Mouse (Mus musculus): ENCODE data around the gene Gng7. TPM values are rescaled to one million over a fixed set of nuclear protein-coding genes. Genes with fewer than 3 reads are reported as not detected.
A peak's percentile ranks its signal among the peaks of the same experiment; 100 is the strongest.

Gene Gng7
- total RNA-seq, 2 experiments from 2014 or later, result 0.57 to 0.83 TPM

DNA sequence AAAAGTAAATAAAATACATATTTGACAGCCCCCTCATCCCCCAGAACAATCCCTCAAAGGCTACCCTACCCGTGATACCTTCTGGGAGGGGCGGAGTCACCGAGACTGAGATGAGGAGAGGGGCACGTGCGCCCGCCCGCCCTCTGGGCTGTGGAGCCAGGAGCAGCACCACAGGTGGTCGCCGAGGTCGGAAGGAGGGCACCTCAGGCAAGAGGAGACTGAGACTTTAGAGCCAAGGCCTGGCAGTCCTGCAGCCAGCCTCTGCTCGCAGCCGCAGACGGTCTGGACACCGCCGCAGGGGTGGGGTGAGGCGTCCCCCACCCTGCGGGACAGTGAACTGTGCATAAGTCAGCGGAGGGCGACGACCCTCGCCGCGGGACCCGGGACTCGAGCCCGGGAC is 83.0 kb downstream of the Gng7 start:
- no peak for ATAC-seq (replicated peaks; ENCODE audit: poor library complexity)

GRCm38 (mm10) chr10:80931153-80931671 is 83.5 kb downstream of the Gng7 start:
- no peak for ATAC-seq (replicated peaks; ENCODE audit: poor library complexity)

DNA sequence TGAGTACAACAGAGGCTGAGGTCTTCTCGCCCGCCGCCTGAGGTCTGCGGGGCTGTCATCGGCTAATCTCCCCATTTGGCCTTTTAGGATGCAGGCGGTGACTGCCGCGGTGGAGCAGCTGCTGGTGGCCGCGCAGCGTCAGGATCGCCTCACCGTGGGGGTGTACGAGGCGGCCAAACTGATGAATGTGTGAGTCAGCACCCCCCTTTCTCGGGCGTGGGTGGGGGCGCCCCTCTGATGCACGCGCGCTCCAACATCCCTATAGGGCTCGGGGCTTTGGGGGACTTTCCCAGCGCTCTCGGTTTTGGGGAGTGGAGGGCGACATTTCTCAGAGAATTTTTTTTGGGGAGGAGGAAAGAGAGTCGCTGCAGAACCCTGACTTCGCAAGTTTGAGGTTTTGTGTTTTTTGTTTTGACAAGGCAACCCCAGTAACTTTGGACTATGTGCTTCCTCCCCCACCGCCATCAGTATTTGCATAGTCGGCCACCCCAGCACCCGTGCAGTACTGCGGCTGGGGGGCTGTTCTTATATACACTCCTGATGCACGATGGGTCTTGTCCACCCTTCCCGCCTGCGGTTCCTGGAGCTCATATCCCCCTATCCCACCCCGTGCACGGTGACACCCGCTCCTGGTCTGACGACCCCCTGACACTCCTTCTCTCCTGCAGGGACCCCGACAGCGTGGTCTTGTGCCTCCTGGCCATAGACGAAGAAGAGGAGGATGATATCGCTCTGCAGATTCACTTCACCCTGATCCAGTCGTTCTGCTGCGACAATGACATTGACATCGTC is 84.2 kb downstream of the Gng7 start:
- peak; percentile 5; the same call in 1 of the 2 replicates for ATAC-seq (replicated peaks; ENCODE audit: poor library complexity)

DNA sequence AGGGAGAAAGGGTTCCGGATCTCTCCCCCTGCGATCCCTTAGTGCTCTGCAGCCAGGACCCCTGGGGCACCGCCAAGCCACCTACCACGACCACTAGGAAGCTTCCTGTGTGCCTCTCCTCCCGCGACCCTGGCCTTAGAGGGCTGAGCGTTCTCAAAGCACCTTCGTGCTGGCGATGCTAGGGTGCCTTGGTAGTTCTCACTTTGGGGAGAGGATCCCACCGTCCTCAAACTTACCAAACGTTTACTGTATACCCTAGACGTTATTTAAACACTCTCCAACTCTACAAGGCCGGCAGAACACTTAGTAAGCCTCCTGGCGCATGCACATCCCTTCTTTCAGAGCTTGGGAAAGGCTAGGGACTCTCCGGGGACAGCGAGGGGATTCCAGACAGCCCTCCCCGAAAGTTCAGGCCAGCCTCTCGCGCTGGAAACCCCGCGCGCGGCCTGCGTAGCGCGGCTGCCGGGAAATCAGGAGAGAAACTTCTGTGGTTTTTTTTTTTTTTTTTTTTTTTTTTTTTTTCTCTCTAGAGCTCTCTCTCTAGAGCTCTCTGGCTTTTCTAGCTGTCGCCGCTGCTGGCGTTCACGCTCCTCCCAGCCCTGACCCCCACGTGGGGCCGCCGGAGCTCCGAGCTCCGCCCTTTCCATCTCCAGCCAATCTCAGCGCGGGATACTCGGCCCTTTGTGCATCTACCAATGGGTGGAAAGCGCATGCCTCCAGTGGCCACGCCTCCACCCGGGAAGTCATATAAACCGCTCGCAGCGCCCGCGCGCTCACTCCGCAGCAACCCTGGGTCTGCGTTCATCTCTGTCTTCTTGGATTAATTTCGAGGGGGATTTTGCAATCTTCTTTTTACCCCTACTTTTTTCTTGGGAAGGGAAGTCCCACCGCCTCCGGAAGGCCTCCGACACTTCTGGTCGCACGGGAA is 85.2 kb downstream of the Gng7 start, which contains the start of gene Gadd45b:
TSS of gene Gadd45b (plus strand) at position 775 of the 928 bp plus-strand sequence.
- peak; percentile 84 for ATAC-seq (replicated peaks; ENCODE audit: poor library complexity)

- peak; percentile 67 for ATAC-seq (replicated peaks; ENCODE audit: poor library complexity)
Measured at GRCm38 (mm10) chr10:80928586-80929298, 86.0 kb downstream of the Gng7 start.

DNA sequence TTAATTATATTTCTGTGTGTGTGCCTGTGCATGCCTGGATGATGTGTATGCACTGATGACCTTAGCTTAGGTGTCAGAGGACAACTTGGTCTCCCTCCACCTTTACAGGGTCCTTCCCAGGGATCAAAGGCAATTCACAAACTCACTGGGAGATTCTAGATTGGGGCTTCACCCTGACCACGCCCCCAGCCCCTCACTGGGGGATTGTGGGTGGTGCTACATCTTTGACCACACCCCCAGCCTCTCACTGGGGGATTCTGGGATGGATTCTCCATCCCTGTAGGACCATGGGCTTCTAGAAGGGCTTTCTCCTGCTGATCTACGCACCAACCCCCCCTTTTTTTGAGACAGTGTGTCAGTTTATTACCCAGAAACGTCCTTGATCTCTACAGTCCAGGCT is 89.3 kb downstream of the Gng7 start:
- ATAC-seq (replicated peaks; ENCODE audit: poor library complexity), result no peak

DNA sequence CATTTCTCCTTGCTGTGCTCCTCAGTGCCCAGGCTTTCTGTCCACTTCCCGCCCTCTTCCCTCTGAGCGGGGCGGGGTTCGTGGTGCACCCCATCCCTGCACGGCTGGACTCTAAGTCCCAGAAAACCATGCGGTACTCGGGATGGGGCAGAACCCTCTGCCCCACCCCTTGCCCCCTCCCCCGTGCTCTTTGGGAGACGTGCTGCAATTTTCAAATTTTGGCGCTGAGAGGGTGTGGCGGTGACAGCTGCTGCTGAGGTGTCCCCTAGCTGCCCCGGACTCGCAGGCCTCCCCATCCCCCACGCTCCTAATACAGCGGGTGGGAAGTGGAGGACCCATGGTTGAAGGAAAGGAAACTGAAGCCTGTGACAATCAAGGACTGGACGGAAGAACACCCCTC is 92.8 kb downstream of the Gng7 start:
- ATAC-seq (replicated peaks; ENCODE audit: poor library complexity), result peak; percentile 60

DNA sequence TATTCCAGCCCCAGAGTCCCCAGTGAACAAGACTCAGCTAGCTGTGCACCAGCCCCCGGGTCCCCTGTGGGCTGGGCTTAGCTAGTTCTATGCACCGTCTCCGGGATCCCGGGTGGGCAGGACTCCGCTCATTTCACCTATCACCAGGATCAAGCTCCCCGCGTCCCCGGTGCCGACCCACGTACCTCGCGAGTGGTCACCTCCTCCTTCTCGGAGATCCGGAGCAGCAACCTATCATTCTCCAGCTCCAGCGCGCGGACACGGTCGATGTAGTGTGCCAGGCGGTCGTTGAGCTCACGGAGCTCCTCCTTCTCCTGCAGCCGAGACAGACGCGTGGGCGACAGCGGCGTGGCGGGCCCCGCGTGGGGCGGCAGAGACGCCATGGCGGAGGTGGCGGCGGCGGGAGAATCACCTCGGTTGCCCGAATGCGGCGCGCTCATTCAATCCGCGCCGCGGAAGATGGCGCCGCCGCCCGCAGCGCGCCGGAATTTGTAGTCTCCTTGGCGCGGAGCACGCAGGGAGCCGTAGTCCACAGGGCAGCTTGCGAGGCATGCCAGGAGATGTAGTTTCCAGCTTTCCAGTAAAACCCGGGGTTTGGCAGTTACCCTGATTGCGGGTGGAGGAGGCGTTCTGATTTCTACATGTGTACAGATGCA is 96.8 kb downstream of the Gng7 start, which contains the start of gene Lmnb2:
TSS of gene Lmnb2 (minus strand) at position 467 of the 656 bp plus-strand sequence.
- ATAC-seq (replicated peaks; ENCODE audit: poor library complexity), result peak; percentile 52

DNA sequence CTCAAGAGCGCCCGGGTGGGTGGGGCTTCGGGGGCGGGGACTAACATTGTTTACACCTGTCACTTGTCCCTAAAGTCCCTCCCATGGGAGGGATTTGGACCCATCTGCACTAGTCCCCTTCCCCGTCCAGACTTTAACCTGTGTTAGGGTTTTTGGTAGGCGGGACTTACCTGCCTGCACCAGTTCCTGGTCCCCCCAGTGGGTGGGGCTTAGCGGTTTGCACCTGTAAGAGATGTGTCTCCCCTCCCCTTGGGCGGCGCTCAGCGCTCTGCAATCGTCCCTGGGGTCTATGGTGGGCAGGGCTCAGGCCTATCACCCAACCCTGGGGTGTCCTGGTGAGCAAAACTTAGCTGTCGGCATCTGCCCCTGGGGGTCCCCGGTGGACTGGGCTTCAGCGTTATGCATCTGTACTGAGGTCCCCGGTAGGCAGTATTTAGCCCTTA is 97.4 kb downstream of the Gng7 start:
- ATAC-seq (replicated peaks; ENCODE audit: poor library complexity), result no peak

DNA sequence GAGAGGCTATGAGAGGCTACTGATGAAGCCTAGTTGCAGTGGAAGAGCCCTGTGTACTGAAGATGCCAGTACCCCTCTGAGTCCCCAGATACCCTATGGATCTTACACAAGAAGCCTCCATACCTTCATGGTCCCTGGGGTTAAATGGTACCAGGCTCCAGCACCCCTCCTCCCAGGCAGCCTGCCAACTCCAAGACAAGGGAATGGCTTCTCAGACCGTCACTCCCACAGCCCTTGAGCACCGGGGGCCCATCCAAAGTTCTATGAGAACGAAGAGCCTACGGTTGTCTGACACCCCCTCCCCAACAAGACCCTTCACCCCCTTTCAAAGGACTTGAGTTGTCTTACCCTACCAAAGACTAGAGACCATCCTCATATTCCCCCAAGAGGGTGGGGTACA is 99.0 kb downstream of the Gng7 start:
- no peak for ATAC-seq (replicated peaks; ENCODE audit: poor library complexity)

DNA sequence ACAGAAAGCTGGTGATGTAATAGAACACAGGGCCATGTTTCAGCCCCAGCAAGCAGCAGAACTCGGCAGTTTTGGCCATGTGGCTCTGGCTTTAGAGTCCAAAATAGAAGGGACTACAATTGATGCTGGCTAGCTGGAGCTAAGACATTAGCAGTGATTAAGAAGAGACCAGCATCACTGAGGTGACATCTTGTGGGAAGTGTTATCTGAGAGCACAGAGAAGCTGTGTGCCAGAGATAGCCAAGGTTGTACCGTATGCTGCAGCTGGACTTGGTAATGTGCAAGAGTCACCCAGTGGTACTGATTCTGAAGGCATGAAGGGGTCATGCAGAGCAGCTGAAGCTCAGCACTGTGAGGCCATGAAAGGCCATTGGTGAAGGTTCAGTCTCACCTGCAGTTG is 99.5 kb downstream of the Gng7 start:
- ATAC-seq (replicated peaks; ENCODE audit: poor library complexity), result 0 out of 2 replicates have a peak, but pooled peaks have one; percentile 27

DNA sequence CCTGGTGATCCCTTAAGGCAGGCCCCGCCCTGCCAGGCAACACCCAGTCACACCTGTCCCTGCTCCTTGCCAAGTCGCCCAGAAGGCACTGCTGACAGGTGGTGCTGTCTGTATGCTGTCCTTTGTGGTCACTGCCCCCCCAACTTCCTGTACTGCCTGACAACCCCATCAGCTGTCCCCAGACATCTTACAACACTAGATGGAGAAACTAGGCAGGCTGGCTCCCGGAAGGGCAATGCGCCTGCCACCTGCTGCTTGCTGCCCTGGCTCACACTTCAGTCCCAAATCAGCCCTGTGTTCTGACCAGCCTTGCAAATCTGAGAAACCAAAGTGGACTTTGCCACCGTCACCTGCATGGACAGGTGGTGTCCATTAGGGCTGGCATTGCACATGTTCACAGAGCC is 100.5 kb downstream of the Gng7 start:
- ATAC-seq (replicated peaks; ENCODE audit: poor library complexity), result peak; percentile 58

- no peak for ATAC-seq (replicated peaks; ENCODE audit: poor library complexity)
Measured at GRCm38 (mm10) chr10:80913364-80914011, 101.3 kb downstream of the Gng7 start.

- ATAC-seq (replicated peaks; ENCODE audit: poor library complexity), result no peak
Measured at GRCm38 (mm10) chr10:80911891-80912290, 102.9 kb downstream of the Gng7 start.

DNA sequence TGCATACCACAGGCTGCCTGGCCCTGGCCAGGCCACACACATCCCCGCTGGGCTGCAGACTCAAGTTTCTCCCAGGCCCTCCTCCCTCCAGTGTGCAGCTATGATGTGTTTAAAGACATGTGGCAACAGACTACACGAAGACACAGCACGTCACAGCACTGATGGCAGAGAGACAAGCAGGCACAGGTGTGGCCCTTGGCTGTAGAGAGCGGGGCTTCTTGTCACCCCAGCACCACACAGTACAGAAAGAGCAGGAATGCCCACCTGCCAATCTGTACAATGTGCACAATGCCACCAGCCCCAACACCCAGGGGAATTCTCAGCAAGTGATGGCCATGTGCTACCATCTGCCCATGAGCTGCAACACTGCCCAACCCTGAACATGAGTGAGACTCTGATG is 103.4 kb downstream of the Gng7 start:
- ATAC-seq (replicated peaks; ENCODE audit: poor library complexity), result no peak

- no peak for ATAC-seq (replicated peaks; ENCODE audit: poor library complexity)
Measured at GRCm38 (mm10) chr10:80909375-80910162, 105.2 kb downstream of the Gng7 start.

GRCm38 (mm10) chr10:80904709-80905108 is 110.0 kb downstream of the Gng7 start:
- no peak for ATAC-seq (replicated peaks; ENCODE audit: poor library complexity)

- no peak for ATAC-seq (replicated peaks; ENCODE audit: poor library complexity)
Measured at GRCm38 (mm10) chr10:80904004-80904693, 110.6 kb downstream of the Gng7 start.

Data from megakaryocyte progenitor cell, adult 5-6 weeks (primary cell).